8 mouse cellular contexts compared by ENCODE assay signal in genomic region chr3:82362452-82362851, GRCm38 (mm10). TPM values are rescaled to one million over a fixed set of nuclear protein-coding genes. Genes with fewer than 3 reads are reported as not detected.
DNase-seq lines count a peak whose midpoint lies in the region; ATAC-seq and TF ChIP-seq lines count a peak whose summit lies in the region.

No protein-coding gene starts in this region.

- TF ChIP-seq POLR2A in heart, adult 2 months (IDR thresholded peaks at IDR 0.05; ENCODE audit: insufficient read depth, low read depth, low read length): no peak

- H3K36me3 ChIP-seq in heart, adult 2 months (ENCODE audit: control insufficient read depth, insufficient read depth, low read length): no peaks in the 10 kb centered on the region
- peaks cover 25% of the 10 kb centered on the region for H3K36me3 ChIP-seq in neural tube, embryonic 15.5 days
- H3K36me3 ChIP-seq in embryonic facial prominence, embryonic 10.5 days (replicated peaks): peaks cover 22% of the 10 kb centered on the region
- H3K36me3 ChIP-seq in splenic B cell, adult 2 months (ENCODE audit: control insufficient read depth, insufficient read depth, low read length, poor library complexity, severe bottlenecking): no peaks in the 10 kb centered on the region

- no peak for TF ChIP-seq EP300 in heart, adult 2 months (IDR thresholded peaks at IDR 0.05; ENCODE audit: insufficient read depth, low read depth, low read length)

- peak; percentile 63 for TF ChIP-seq CTCF in heart, adult 2 months (IDR thresholded peaks at IDR 0.05)

- no peak overlapping the region for H3K4me3 ChIP-seq in heart, adult 2 months
- no peak overlapping the region for H3K4me3 ChIP-seq in neural tube, embryonic 15.5 days (replicated peaks)
- no peak overlapping the region for H3K4me3 ChIP-seq in embryonic facial prominence, embryonic 10.5 days

- no peaks in the 10 kb centered on the region; the same call in 1 of the 2 replicates for H3K4me1 ChIP-seq in heart, adult 2 months (ENCODE audit: control insufficient read depth, insufficient read depth, low read length)
- peaks cover 10% of the 10 kb centered on the region for H3K4me1 ChIP-seq in neural tube, embryonic 15.5 days
- peaks cover 9% of the 10 kb centered on the region for H3K4me1 ChIP-seq in embryonic facial prominence, embryonic 10.5 days

- DNase-seq in heart, adult 2 months: no peak
- no peak for DNase-seq in heart, postnatal 10 days
- peak; percentile 26 for DNase-seq in neural tube, embryonic 10.5 days (ENCODE audit: extremely low spot score, low spot score)
- peak; percentile 42 for DNase-seq in embryonic facial prominence, embryonic 10.5 days (ENCODE audit: low spot score)
- peak; percentile 50 for DNase-seq in splenic B cell, adult 2 months (ENCODE audit: low read depth, low spot score)
- no peak for DNase-seq in cerebellum, adult 9-10 months
- DNase-seq in frontal cortex, postnatal 36 days (ENCODE audit: low spot score in 2 of 2): no peak

- H3K27me3 ChIP-seq in heart, adult 2 months (ENCODE audit: control insufficient read depth, insufficient read depth, low read length): no peaks in the 10 kb centered on the region
- H3K27me3 ChIP-seq in neural tube, embryonic 15.5 days (replicated peaks): no peaks in the 10 kb centered on the region
- no peaks in the 10 kb centered on the region for H3K27me3 ChIP-seq in embryonic facial prominence, embryonic 10.5 days (replicated peaks; ENCODE audit: low read depth, poor library complexity, severe bottlenecking)
- no peaks in the 10 kb centered on the region for H3K27me3 ChIP-seq in splenic B cell, adult 2 months (ENCODE audit: control insufficient read depth, insufficient read depth, low read length, poor library complexity, severe bottlenecking)

- WGBS in heart, adult 2 months: 11% methylated on average over 4 of the region's 4 CpGs
- WGBS in neural tube, embryonic 15.5 days: 48% methylated on average over 4 of the region's 4 CpGs
- WGBS in embryonic facial prominence, embryonic 10.5 days: 41% methylated on average over 4 of the region's 4 CpGs

- H3K27ac ChIP-seq in heart, adult 2 months: no peak overlapping the region
- no peak overlapping the region for H3K27ac ChIP-seq in neural tube, embryonic 15.5 days (replicated peaks)
- H3K27ac ChIP-seq in embryonic facial prominence, embryonic 10.5 days (replicated peaks): no peak overlapping the region

- no peak for ATAC-seq in neural tube, embryonic 15.5 days (ENCODE audit: low FRiP score)

- intact Hi-C loops in heart, adult 2 months (cut with DNase I): no loop called here
- intact Hi-C loops in heart, postnatal 10 days (cut with DNase I): loop anchor here (5.0 kb wide), 1 partner anchor 690 kb away; no protein-coding TSS in a partner anchor

- no peak overlapping the region for H3K9ac ChIP-seq in heart, adult 2 months (ENCODE audit: low read depth, low read length)
- H3K9ac ChIP-seq in neural tube, embryonic 15.5 days (replicated peaks): no peak overlapping the region

- H3K79me2 ChIP-seq in heart, adult 2 months (replicated peaks; ENCODE audit: control insufficient read depth, insufficient read depth, low read length): no peaks in the 10 kb centered on the region

- H3K9me3 ChIP-seq in neural tube, embryonic 15.5 days (replicated peaks): no peaks in the 10 kb centered on the region
- no peaks in the 10 kb centered on the region for H3K9me3 ChIP-seq in embryonic facial prominence, embryonic 10.5 days

- no peak overlapping the region for H3K4me2 ChIP-seq in neural tube, embryonic 15.5 days

RNA-seq across cellular contexts. Expression of gene Map9, which starts 4.6 kb away (rescaled TPM):
- 1 to 10 TPM; 1.1 to 2.1 TPM for total RNA-seq in heart, adult 2 months (2021)
- 0.62 and 0.82 TPM in 2 replicates for polyA plus RNA-seq in heart, adult 2 months (2012; rRNA removed)
- 1 to 10 TPM; 2.4 to 2.5 TPM for total RNA-seq in heart, postnatal 10 days (2021)
- polyA plus RNA-seq in neural tube, embryonic 15.5 days (2015; fragmentation: Nextera tagmentation; extraction: Ambion mirVana): 65.8 and 78.4 TPM in 2 replicates
- polyA plus RNA-seq in embryonic facial prominence, embryonic 10.5 days (2016; fragmentation: Nextera tagmentation; extraction: Ambion mirVana): 7.1 and 8.5 TPM in 2 replicates

Comparison
In these comparisons a context has a peak if more than half of its experiments do, and no peak if none do; other contexts are left out.
1. DNase-seq: peak in neural tube, embryonic 10.5 days (single experiment), embryonic facial prominence, embryonic 10.5 days (single experiment) and splenic B cell, adult 2 months (single experiment); none in heart, adult 2 months (0 of 2), heart, postnatal 10 days (0 of 2), cerebellum, adult 9-10 months (single experiment) and frontal cortex, postnatal 36 days (0 of 2).